Mouse (Mus musculus) T-helper 1 cell (primary cell): ENCODE data around the gene Psat1.

Experiments used
- in situ Hi-C: fragments of 300-600 bp; cut with MboI, MseI; formaldehyde crosslinking; loops from one replicate; pipeline ENCODE4 v1.15.1; 2025; ENCODE audit warnings: high pct_unique_total_duplicates

The Psat1 gene

DNA sequence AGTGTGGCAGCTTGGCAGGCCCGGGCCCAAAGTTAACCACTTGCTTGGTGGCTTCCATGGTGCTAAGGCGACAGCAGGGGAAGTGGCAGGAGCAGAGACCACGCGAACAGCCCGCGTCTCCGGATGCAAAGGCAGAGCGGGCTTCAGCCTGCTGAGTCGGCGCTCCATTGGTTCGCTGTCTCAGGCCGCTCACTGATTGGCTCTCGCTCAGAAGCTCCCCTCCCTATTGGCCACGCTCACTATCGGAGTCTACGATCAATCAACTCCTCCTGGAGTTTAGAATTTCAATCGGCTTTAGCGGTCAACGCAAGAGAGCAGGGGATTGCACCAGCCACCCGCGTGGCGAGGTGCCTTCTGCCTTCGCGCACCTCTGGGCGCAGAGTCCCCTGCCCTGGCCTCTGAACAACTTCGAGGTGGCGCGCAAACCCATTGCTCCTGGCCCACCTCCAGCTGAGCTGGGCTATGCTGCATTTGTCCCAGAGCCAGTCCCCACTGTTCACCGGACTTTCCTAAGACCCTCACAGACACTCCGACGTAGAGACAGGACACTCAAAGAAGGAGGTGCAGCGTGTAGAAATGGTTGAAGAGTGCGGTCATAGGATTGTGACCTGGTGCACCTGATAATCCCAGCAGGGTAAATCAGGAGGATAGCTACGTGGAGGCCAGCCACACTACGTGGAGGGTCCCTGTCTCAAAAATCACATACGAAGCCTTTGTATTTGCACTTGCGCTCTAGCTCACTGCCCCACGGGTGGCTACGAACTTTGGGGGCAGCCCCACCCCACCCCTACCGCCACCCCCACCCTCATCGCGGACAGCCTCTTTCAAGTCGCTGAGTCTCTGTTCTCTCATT lies 22.0 kb downstream of the Psat1 start:
- in situ Hi-C loops = no loop called here

DNA sequence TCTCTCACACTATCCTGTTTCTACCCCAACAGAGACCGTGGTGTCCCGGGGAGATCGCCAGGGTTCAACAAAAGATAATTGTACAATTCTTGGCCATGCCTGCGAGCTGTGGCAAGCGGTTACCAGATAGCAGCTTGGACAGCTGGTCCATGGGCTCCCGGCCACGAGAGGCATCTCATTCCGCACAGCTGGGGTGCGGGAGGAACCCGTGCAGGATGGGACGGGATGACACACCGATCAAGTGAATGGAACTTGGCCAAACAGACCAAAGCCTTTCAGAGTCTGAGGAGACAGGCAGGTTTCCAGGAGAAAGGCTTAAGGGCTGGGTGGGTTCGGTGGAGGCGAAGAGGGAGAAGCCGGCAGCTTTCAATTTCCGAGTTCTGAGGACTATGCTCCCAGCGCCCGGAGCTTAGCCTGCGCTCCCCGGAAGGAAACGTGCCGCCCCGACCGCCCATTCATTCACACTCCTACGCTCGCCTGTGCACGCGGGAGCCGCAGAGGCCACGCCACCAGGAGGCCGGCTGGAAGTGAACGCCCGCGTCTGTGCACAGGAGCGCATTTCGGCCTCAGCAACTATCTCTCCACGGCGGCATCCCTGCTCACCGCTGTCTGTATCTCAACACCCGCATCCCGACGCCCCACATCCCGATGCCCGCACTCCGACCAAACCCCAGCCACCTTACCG lies 22.8 kb downstream of the Psat1 start:
- in situ Hi-C loops = no loop called here

DNA sequence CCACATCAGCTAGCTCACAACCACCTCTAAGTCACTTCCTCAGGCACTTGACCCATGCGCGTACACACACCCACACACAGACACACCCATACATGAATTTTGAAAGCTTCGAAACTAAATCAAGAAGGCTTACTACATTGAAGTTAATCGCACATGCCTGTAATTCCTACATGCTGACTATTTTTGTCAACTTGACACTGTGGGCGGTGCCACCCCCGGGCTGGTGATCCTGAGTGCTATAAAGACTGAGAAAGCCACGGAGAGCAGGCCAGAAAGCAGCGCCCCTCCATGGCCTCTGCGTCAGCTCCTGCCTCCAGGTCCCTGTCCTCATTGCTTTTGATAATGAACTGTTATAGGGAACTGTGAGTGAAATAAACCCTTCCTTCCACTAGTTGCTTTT lies 23.7 kb downstream of the Psat1 start:
- in situ Hi-C loops = no loop called here

DNA sequence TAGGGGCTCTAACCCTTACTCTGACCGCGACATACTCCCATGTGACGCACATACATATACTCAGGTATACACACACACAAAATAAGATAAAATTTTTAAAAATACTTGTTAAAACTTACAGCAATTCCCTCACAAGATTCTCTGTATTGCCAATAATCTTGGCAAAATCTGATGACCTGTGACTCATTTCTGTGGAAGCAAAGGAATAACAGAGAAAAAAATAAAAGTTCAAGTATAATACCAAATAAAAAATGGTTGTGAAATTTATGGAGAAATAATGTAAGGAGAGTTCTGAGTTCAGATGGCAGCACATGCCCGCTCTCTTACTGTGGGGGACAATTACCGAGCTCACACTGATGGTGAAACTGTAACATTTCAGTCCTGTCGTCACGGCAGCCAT lies 27.8 kb downstream of the Psat1 start:
- in situ Hi-C loops = no loop called here

DNA sequence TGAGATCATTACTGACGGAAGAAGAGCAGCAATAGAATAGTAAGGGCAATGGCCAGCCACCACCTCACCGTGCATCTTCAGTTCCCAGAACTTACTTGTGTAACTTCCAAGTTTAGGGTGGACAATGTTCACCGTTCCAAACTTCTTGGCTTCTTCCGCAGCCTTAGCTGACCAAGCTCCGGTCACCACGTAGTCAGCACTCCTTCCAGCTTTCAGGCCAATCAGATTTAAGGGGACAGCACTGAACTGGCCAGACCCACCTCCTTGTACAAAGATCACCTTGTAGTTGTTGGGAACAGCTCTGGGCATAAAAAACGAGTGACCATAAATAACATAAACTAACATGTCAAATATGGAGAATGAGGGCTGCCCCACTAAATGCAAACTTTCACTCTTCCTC lies 29.0 kb downstream of the Psat1 start:
- in situ Hi-C loops = no loop called here

DNA sequence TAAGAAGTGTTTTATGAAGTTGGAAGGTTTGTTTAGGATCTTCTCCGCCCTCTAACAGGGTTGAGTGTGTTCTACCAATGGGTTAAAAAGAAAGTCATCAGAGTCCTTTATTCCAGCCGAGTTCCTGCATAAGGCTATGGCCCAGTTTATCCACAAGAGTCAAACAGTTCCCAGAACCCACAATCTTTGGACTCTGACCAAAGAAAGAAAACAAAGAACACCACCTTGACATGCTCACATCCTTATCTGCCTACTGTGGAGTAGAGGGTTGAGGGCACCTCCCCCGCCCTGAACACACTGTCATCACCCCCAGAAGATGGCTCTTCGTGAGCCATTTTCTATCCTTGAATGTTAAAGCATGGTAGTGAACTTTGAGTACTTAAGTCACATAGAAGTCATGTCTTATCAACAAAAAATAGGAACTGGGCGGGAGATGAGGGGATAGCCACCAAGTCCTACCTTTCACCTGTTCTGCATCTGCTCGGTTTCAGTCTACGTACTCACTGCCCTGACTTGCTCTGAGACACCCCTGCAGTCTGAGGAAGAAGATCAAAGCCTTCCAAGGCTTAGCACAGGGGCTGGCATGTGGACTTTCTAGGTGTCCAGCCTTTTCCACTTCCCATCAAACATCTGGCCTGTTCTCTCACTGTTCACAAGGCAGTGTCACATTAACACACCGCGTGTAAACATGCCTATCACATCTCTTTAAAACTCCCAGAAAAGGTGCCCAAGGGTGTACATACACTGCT lies 33.7 kb downstream of the Psat1 start:
- in situ Hi-C loops = no loop called here

DNA sequence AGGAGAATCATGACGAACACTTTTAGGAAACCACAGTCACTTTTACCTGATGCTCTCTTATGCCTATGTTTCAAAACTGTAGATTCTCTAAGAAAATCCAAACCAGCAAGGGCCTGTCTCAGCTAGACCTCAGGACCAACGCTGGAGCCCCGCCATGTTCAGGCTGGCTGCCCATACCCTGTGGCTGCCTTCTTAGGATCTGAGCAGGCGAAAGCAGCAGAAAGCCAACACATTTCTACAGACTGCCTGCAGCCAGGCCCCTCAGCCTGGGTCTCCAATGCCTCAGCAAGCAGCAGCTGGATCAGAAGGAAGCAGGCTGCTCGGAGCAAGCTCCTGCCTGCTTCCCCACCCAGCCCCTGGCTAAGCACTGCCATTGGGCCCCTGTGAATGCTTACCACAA lies 35.7 kb downstream of the Psat1 start:
- in situ Hi-C loops = no loop called here

DNA sequence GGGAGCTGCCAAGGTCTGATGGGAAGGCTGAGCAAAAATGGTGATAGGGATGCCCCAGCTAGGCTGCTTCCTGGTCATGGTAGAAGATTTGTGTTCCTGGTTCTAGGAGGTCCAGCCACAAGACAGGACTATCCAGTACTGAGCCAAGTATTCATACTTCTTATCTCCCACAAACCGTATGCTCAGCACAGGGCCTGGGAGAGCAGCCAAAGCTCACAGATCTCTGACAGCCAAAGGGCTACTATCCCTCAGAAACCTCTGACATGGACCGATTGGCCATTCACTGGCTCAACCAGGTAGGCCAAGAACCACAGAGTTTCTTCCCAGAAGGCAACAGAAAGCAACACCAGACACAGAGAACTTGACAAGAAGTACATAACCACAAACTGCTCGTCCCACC lies 36.1 kb downstream of the Psat1 start:
- in situ Hi-C loops = no loop called here

DNA sequence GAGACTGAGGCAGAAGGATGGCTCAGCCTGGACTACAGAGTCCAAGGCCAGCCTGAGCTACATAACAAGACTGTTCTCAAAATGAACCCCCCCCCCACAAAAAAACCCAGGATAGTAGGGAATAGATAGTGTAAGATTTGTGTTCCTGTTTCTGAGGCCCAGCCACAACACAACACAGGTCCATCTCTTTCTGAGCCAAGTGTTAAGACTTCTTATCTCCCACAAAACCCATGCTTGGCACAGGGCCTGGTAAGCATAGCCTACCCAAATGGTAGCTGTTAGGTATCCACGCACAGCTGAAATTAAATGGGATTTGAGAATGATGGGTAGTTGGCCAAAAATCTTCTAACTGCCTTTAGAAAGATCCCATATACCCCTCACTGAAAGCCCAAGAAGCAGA lies 36.6 kb downstream of the Psat1 start:
- in situ Hi-C loops = no loop called here

DNA sequence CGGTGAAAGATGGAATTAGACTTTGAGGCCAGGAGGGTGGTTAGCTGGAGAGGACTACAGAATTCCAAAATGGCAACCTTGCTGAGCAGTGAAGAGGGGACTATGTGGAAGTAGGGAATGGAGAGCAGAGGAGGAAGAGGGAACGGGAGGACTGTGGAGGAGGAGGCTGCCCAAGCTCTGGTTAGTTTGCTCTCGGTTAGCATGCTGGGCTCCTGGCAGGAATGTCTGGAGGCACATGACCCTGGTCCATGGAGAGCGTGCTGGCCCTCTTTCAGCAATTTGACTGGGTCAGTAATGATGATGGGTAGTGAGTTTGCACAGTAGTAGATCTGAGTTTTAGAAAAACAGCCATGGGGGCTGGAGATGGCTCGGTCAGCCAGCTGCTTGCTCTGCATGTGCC lies 39.1 kb downstream of the Psat1 start:
- in situ Hi-C loops = no loop called here

DNA sequence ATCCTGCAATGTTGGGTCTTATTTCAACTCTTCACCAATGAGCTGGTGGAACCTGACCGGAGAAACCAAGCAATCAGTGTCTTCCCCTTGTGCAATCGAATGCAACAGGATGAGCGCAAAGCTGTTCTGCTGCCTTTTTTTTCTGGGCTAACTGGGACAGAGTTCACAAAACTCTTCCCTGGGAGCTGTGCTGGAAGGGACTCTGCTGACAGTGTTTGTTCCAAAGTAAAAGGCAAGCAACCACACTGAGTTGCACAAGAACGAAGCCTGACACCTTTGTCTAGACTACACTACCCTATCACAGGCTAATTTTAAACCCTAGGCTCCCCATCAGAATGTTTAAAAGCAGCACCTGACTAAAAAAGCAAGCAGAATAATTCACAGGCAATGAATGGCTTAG lies 42.4 kb downstream of the Psat1 start:
- in situ Hi-C loops = no loop called here

DNA sequence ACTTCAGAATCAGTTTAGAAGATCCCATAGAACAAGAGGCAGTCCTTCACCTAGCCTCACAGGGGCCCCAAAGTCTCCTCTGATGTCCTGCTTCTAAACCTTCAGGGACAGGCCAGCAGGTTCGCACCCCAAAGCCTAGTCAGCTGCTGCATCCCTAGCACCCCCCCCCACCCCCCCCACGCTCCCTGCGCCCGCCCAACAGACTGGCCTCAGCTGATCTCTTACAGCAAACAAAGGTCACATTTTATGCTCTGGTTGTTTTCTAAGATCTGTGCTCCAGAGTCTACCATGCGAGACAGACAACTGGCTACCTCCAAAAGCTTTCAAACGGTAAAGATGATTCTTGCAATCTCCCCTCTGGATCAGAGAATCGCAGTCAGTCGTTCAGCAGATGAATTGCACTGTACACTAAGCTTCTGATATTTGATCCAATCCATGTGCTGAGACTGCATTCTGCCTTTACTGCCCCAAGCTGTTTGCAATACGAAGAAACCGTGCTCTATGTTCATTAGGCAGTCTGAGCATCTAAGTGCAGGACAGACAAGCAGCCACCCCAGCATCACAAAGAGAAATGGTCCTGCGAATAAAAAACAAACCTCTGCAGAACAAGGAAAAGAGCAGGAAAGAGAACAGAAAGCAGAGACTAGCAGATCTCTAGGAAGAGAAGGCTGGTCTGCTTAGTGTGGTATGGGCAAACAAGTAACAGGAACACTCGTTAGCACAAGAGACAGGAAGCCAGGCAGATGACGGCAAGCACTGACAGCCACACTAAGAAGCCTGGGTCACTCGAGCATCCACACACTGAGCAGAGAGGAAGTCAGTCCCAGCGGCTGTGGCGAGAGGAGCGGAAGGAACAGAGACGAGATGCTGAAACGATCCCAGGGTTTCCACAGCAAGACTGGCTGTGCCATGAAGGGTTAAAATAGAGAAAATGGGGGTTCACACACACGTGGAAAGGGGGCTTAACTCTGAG lies 43.3 kb downstream of the Psat1 start:
- in situ Hi-C loops = no loop called here

DNA sequence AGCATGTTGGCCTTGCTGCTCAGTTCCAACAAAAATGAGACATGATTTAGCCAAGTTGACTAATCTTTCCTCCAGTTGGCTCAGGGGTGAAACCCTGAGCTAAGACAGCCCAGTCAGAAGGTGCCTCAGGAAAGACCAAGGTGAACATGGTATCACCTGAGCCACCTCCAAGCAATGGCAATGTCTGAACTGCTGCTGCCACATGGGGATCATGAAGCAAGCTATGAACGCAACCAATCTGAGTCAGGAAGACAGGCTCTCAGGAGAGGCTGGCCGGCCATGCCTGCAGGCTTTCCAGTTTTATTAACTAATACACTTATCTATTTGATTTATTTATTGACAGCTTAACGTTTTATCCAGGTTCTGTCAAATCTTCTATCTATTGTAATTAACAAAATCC lies 51.5 kb downstream of the Psat1 start:
- in situ Hi-C loops = no loop called here

DNA sequence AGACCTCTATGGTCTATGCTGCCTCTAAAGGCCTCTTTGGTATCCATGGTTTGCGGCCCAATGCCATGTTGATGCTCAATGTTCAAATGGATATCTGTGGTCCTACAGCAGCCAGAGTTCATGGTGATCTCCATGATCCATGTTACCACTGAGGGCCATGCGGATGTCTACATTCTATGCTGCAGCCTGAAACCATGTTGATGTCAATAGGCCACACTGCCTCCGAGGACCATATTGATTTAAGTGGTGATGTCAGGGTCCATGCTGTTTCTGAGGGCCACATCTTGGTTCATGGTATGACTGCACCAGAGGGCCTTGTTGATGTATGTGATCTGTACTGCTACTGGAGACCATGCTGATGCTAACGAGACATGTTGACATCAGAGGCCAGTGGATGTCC lies 55.0 kb downstream of the Psat1 start:
- in situ Hi-C loops = no loop called here

DNA sequence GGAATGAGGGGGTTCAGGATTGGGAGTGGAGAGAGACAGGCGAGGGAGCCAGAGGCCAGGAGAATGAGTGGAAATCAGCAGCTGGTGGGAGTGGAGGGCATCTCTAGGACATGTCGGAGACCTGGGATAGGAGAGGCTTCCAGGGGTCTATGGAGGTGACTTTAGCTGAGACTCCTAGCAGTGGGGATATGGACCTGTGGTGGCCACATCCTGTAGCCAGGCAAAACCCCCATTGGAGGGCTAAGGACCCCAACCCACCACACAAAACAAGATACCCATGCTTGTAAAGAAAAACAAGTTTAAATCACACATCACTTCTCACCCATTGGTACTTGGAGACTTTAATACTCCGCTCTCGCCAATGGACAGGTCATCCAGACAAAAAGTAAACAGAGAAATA lies 58.7 kb downstream of the Psat1 start:
- in situ Hi-C loops = no loop called here

DNA sequence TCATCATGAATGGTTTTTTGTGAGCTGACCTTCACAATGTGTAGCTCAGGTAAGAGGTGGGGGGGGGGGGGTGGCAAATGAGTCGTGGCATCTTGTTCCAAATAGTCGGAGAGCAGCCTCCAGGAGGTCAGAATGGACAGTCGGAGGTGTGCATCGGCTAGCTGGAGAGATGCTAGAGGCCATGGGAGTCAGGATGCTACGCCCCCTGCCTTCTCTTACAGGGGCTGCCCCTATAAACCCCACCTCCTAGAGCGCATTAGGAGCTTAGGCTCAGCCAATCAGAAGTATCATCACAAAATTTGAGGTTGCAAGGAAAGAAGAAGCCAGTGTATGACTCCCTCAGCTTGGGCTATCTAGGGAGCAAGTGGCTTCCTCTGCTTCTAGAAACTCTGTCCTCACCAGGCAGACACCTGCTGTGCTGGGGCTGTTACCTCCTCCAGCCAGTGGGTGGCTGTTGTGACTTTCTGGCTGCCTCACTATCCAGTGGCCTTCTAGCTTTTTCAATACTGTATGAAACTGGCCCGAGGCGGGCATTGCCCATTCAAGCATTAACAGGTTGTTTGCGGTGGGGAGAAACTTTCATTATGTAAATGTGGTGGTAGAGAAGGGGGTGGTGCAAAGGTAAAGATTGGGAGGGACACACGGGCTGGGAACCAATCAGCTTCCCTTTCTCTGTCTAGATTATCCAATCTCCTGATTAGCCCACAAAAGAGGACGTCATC lies 64.3 kb downstream of the Psat1 start:
- in situ Hi-C loops = no loop called here

DNA sequence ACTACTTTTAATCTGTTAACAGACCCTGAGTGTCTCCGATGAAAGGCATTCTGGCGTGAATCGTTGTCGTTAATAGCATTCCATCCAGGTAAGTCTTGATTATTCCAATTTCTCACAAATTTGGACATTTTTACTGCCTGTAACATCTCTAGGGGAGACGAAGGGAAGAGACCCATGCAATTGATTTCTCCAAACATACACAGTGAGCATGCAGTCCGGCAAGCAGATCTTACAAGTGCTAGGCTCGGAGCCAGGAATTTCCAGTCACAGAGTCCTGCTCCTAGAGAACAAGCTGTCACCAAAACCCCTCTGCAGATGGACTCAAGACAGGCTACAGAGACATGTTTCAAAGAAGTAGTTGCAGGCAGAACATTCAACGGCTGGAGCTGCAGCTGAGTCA lies 66.4 kb downstream of the Psat1 start:
- in situ Hi-C loops = no loop called here

DNA sequence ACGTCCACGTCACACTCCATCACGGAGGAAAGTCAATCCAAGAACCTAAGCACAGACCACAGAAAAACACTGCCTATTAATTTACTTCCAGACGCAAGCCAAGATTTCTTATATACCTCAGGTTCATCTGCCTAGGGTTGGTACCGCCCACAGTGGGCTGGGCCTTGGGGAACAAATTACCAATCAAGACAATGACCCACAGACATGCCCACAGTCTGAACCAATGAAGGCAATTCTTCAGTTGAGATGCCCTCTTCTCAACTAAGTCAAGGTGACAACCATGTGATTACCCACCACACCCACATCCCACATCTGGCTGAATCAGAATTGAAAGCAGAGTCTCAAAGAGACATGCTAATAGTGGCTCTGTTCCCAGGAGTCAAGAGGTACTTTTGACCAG lies 67.9 kb downstream of the Psat1 start:
- in situ Hi-C loops = no loop called here

DNA sequence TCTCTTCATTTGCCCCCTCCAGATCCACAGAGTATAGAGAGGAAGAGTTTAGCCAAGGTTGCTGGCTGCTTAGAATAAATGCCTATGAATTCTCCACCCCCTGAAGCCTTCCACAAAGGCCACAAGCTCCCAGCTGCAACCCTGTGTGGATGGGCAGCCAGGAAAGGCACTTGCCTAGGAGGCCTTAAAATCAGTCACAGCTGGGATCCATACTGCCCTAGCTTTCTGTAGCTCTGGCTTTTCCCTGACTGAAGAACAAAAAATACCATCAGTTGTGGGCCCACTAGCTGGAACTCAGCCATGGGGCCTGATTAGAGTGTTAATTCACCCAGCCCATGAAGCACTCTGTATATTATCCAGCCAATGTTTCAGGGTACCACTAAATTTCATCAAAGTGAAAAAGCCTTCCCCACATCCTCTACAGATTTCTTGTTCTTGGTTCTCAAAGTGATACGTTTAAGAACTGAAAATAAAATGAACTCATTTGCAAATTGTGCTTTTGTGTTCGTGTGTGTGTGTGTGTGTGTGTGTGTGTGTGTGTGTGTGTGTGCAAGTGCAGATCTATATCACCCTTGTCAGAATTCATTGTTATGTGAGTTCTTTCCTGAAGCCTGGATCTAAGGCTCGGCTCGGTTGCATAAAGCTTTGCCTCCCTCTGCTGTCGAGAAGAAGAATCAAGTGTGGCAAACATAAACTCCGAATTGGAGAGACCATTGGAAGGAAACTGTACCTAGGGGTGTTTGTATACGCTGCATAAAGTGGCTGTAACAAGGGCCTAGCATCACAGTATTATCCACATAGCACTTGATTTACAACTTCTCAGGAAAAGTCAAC lies 78.1 kb downstream of the Psat1 start:
- in situ Hi-C loops = no loop called here

DNA sequence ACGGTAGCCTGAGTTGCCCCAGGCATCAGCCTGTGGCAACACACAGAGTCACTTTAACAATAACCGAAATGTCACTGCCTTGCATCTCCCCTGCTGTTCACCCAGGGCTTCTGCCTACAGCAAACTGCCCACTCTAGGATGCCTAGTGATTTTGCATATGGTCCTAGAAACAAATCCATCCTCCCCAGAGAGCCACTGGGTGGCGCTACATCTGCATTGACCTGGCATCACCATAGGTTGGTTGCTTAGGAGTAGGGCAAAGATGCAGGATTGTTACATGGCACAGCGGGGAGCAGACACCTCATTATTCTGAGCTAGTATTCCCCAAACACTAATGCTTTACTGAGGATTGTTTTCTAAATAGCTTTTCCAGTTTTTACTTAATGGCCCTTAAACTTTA lies 80.3 kb downstream of the Psat1 start:
- in situ Hi-C loops = no loop called here
